16 mouse cellular contexts compared by ENCODE assay signal in the genomic region with DNA sequence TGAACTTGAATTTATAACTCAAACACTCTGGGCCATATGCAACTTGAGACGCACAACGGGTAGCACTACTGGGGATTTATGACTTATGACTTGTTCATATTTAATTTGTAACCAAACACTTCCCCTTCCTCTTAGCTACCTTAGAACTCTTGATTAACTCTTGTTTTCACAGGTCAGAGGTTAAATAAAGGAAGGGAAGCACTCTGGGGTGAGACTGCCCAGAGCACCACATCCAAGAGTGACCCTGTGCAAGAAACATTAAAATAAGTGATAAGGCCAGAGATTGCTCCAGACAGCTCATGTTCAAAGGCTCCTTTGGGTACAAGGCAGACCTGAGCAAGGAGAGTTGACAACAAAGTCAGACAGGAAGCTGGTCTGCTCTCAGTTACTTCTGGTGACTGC.
DNase-seq lines count a peak whose midpoint lies in the region; ATAC-seq and TF ChIP-seq lines count a peak whose summit lies in the region.
"Had no signal": no experiment of that assay in that cellular context is flagged by ENCODE, and none has a peak within 500 bp of the region (broad histone marks: within the 10 kb centered on the region; RNA-seq: fewer than 3 reads in every experiment).

No protein-coding gene starts in this region.

- H3K4me2 ChIP-seq in lung, embryonic 14.5 days, result no peak overlapping the region
- H3K4me2 ChIP-seq in embryonic facial prominence, embryonic 12.5 days (replicated peaks), result no peak overlapping the region
- no peak overlapping the region for H3K4me2 ChIP-seq in stomach, embryonic 14.5 days (replicated peaks; ENCODE audit: low read depth, low read length)
- no peak overlapping the region for H3K4me2 ChIP-seq in forebrain, embryonic 15.5 days (replicated peaks)
- H3K4me2 ChIP-seq: liver, embryonic 11.5 days; midbrain, embryonic 15.5 days had no signal

- DNase-seq in lung, embryonic 14.5 days, result peak; percentile 11
- no peak for DNase-seq in lung, postnatal 10 days
- DNase-seq in right cerebral cortex, adult 2 months (ENCODE audit: low spot score in 2 of 2), result no peak
- no peak for DNase-seq in kidney, adult 11 months
- DNase-seq: adrenal gland, postnatal 10 days; cerebellum, postnatal 14 days; kidney, postnatal 14 days; lung, postnatal 36 days; right cerebral cortex, adult 18-20 months had no signal

- no peak overlapping the region for H3K9ac ChIP-seq in lung, embryonic 14.5 days
- H3K9ac ChIP-seq in embryonic facial prominence, embryonic 12.5 days, result no peak overlapping the region
- H3K9ac ChIP-seq in stomach, embryonic 14.5 days (replicated peaks; ENCODE audit: low read depth, low read length), result no peak overlapping the region
- no peak overlapping the region for H3K9ac ChIP-seq in forebrain, embryonic 15.5 days (replicated peaks)
- H3K9ac ChIP-seq: midbrain, embryonic 15.5 days had no signal

- H3K27ac ChIP-seq in lung, embryonic 14.5 days (ENCODE audit: low read depth), result 0 out of 2 replicates have a peak overlapping the region, but pooled peaks have one; percentile 2
- H3K27ac ChIP-seq in embryonic facial prominence, embryonic 12.5 days, result no peak overlapping the region
- H3K27ac ChIP-seq in stomach, embryonic 14.5 days (ENCODE audit: low read length), result no peak overlapping the region
- no peak overlapping the region for H3K27ac ChIP-seq in forebrain, embryonic 15.5 days (replicated peaks)
- H3K27ac ChIP-seq: left cerebral cortex, adult 2 months; midbrain, embryonic 15.5 days had no signal

- no peak for TF ChIP-seq CTCF in lung, embryonic 14.5 days (IDR thresholded peaks at IDR 0.05; ENCODE audit: low read depth)

- no peaks in the 10 kb centered on the region for H3K4me1 ChIP-seq in lung, embryonic 14.5 days (ENCODE audit: insufficient read depth)
- peaks cover 13% of the 10 kb centered on the region for H3K4me1 ChIP-seq in embryonic facial prominence, embryonic 12.5 days
- no peaks in the 10 kb centered on the region for H3K4me1 ChIP-seq in stomach, embryonic 14.5 days (ENCODE audit: control insufficient read depth, insufficient read depth, low read length)
- no peaks in the 10 kb centered on the region for H3K4me1 ChIP-seq in forebrain, embryonic 15.5 days
- H3K4me1 ChIP-seq: midbrain, embryonic 15.5 days had no signal

- ATAC-seq in lung, embryonic 14.5 days (ENCODE audit: insufficient read depth), result no peak; the same call in 1 of the 2 replicates
- ATAC-seq in activated CD4-positive, CD25-positive, alpha-beta regulatory T cell, adult 4 months, result peak; percentile 51
- ATAC-seq in embryonic facial prominence, embryonic 12.5 days (ENCODE audit: insufficient number of reproducible peaks, insufficient read depth, low FRiP score, low TSS enrichment), result 0 out of 2 replicates have a peak, but pooled peaks have one; percentile 35
- peak; percentile 82 for ATAC-seq in stomach, embryonic 14.5 days (ENCODE audit: insufficient number of reproducible peaks, insufficient read depth, low FRiP score, low read depth)
- ATAC-seq in forebrain, embryonic 15.5 days (replicated peaks), result no peak
- ATAC-seq: midbrain, embryonic 15.5 days had no signal

- H3K36me3 ChIP-seq in lung, embryonic 14.5 days (ENCODE audit: insufficient read depth), result no peaks in the 10 kb centered on the region
- no peaks in the 10 kb centered on the region for H3K36me3 ChIP-seq in embryonic facial prominence, embryonic 12.5 days
- H3K36me3 ChIP-seq in stomach, embryonic 14.5 days (ENCODE audit: control insufficient read depth, insufficient read depth, low read length), result no peaks in the 10 kb centered on the region
- no peaks in the 10 kb centered on the region for H3K36me3 ChIP-seq in forebrain, embryonic 15.5 days
- H3K36me3 ChIP-seq: midbrain, embryonic 15.5 days had no signal

- H3K9me3 ChIP-seq in lung, embryonic 14.5 days (ENCODE audit: low read depth, low read length), result no peaks in the 10 kb centered on the region; the same call in 1 of the 2 replicates
- no peaks in the 10 kb centered on the region for H3K9me3 ChIP-seq in embryonic facial prominence, embryonic 12.5 days
- H3K9me3 ChIP-seq in stomach, embryonic 14.5 days (ENCODE audit: control insufficient read depth, low read depth, low read length), result no peaks in the 10 kb centered on the region
- H3K9me3 ChIP-seq in forebrain, embryonic 15.5 days, result no peaks in the 10 kb centered on the region
- H3K9me3 ChIP-seq: midbrain, embryonic 15.5 days had no signal

- no peaks in the 10 kb centered on the region for H3K27me3 ChIP-seq in lung, embryonic 14.5 days (ENCODE audit: insufficient read depth, low read length)
- H3K27me3 ChIP-seq in embryonic facial prominence, embryonic 12.5 days, result peaks cover 12% of the 10 kb centered on the region
- H3K27me3 ChIP-seq in stomach, embryonic 14.5 days (ENCODE audit: control insufficient read depth, insufficient read depth, low read length), result no peaks in the 10 kb centered on the region
- H3K27me3 ChIP-seq in forebrain, embryonic 15.5 days, result no peaks in the 10 kb centered on the region
- H3K27me3 ChIP-seq: midbrain, embryonic 15.5 days had no signal

- WGBS in lung, embryonic 14.5 days, result 12% methylated on average over 2 of the region's 2 CpGs
- 20% methylated on average over 2 of the region's 2 CpGs for WGBS in embryonic facial prominence, embryonic 12.5 days
- 11% methylated on average over 2 of the region's 2 CpGs for WGBS in stomach, embryonic 14.5 days
- WGBS in forebrain, embryonic 15.5 days, result 85% methylated on average over 2 of the region's 2 CpGs

- H3K4me3 ChIP-seq in lung, embryonic 14.5 days (ENCODE audit: low read depth, low read length), result no peak overlapping the region
- H3K4me3 ChIP-seq in embryonic facial prominence, embryonic 12.5 days, result no peak overlapping the region
- H3K4me3 ChIP-seq in stomach, embryonic 14.5 days (ENCODE audit: low read depth, low read length), result no peak overlapping the region
- no peak overlapping the region for H3K4me3 ChIP-seq in forebrain, embryonic 15.5 days
- H3K4me3 ChIP-seq: left cerebral cortex, adult 2 months; midbrain, embryonic 15.5 days had no signal

Comparison
In these comparisons a context has a peak if more than half of its experiments do, and no peak if none do; other contexts are left out.
1. ATAC-seq: peak in activated CD4-positive, CD25-positive, alpha-beta regulatory T cell, adult 4 months (single experiment), embryonic facial prominence, embryonic 12.5 days (single experiment) and stomach, embryonic 14.5 days (single experiment); none in lung, embryonic 14.5 days (single experiment) and forebrain, embryonic 15.5 days (single experiment).